Mouse (Mus musculus) embryo, embryonic 9.5 days (tissue): ENCODE measurements around the gene Nxf1.
A peak's percentile ranks its signal among the peaks of the same experiment; 100 is the strongest.

Experiments used
- DNase-seq: peaks from one replicate; pipeline ENCODE4 v3.0.0-alpha.2; 2017; ENCODE audit errors: extremely low spot score

Gene Nxf1

GRCm38 (mm10) chr19:8819596-8820423, 62.9 kb downstream of the Nxf1 start, which contains the start of gene Hnrnpul2:
TSS of gene Hnrnpul2 (plus strand) at chr19:8820010.
- peak; percentile 96 for DNase-seq
